Mouse (Mus musculus): ENCODE results near the gene Smg6. TPM values are rescaled to one million over a fixed set of nuclear protein-coding genes. Genes with fewer than 3 reads are reported as not detected.
A peak's percentile ranks its signal among the peaks of the same experiment; 100 is the strongest.
"Not testable (repeated sequence)": the region's sequence is repeated elsewhere in the genome, so short reads cannot be mapped to it uniquely, and the experiment has no call there.

Smg6 gene
- total RNA-seq, 1 experiment from 2014 or later: 25.4 TPM

GRCm38 (mm10) chr11:75170136-75170751, 244.6 kb downstream of the Smg6 start:
- peak; percentile 48 for ATAC-seq (replicated peaks; ENCODE audit: insufficient number of reproducible peaks, low FRiP score, low TSS enrichment, poor library complexity, severe bottlenecking)

- ATAC-seq (replicated peaks; ENCODE audit: insufficient number of reproducible peaks, low FRiP score, low TSS enrichment, poor library complexity, severe bottlenecking): no peak
Measured at GRCm38 (mm10) chr11:75171186-75171865, 245.7 kb downstream of the Smg6 start.

- no peak for ATAC-seq (replicated peaks; ENCODE audit: insufficient number of reproducible peaks, low FRiP score, low TSS enrichment, poor library complexity, severe bottlenecking)
Measured at GRCm38 (mm10) chr11:75172151-75173094, 246.8 kb downstream of the Smg6 start.

DNA sequence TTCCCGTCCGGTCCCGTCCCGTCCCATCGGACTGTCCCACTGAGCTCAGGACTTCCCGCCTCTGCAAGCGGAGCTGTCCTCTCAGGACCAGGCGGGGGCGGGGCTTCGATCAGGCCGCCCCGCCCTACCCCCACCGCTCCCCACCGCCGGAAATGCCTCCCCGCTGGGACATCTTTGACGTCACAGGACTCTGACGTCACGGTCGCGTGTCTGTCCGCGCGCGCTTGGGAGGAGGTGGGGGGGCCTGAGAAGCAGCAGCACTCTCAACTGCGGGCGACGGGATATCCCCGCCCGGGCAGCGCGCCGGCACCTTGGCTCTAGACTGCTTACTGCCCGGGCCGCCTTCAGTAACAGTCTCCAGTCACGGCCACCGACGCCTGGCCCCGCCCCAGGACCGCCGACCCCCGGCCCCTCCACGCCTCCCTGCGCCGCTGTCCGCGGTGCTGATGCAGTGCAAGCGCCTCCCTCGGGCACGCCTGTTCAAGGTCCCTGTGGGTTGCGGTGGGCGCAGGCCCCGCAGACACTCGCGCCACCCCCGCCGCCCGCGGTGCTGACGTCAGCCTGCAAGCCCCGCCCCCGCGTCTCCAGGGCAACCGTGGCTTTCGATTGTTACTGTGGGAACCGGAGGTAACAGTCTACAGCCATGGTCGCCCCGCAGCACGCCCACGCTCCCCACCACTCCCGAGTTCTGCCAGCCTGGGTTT, 247.6 kb downstream of the Smg6 start:
- ATAC-seq (replicated peaks; ENCODE audit: insufficient number of reproducible peaks, low FRiP score, low TSS enrichment, poor library complexity, severe bottlenecking): peak; percentile 33

DNA sequence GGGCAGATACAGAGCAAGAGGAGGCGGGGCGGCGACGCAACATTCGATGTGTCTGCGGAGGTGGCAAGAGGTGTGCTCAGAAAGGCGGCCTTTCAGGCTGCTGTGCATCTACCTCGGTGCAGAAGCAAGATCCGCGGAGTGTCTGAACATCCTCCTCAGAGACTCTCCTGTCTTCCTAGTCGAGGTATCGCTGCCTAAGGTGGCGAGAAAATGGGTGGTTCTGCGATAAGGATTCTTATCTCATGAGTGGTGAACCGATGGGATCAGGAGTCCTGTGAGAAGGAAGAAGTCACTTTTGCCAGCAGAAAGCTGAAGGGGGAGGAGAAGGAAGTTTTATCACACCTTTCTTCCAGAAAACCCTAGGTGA, 248.2 kb downstream of the Smg6 start:
- no peak for ATAC-seq (replicated peaks; ENCODE audit: insufficient number of reproducible peaks, low FRiP score, low TSS enrichment, poor library complexity, severe bottlenecking)

DNA sequence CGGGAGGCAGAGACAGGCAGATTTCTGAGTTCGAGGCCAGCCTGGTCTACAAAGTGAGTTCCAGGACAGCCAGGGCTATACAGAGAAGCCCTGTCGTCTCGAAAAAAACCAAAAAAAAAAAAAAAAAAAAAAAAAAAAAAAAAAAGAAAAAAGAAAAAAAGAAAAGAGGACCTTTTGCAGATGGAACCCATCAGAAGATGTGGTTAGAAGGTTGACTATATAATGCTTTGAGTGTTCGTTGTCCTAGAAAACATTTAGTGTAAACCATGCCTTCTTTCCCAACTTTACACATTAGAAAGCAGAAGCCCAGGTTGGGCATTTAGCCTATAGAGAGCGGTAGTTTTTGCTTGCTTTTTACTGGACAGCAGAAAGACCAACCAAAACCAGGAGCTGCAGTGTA, 249.0 kb downstream of the Smg6 start:
- not testable (repeated sequence) for ATAC-seq (replicated peaks; ENCODE audit: insufficient number of reproducible peaks, low FRiP score, low TSS enrichment, poor library complexity, severe bottlenecking)

DNA sequence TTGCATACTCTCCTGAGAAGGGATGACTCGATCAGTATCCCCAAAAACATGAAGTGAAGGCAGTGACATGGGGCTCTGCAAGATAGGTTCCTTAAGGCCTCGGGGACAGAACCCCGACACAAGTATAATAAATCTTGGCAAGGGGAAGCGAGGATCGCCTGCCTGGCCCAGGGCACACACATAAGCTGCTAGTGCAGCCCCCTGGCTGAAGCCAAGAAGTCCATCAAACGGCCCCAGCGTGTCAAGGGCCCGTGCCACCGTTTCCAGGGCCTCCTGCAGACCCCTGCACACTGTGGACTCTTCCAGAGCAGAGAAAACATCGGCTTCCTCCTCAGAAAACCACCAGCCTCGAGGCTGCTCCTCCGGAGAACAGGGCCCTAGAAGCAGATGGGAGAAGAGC, 252.4 kb downstream of the Smg6 start:
- ATAC-seq (replicated peaks; ENCODE audit: insufficient number of reproducible peaks, low FRiP score, low TSS enrichment, poor library complexity, severe bottlenecking): no peak

GRCm38 (mm10) chr11:75178672-75179208, 253.1 kb downstream of the Smg6 start, which contains the start of gene Ovca2:
Ovca2 (minus strand) TSS chr11:75178835.
- peak; percentile 88 for ATAC-seq (replicated peaks; ENCODE audit: insufficient number of reproducible peaks, low FRiP score, low TSS enrichment, poor library complexity, severe bottlenecking)

- no peak for ATAC-seq (replicated peaks; ENCODE audit: insufficient number of reproducible peaks, low FRiP score, low TSS enrichment, poor library complexity, severe bottlenecking)
Measured at GRCm38 (mm10) chr11:75183917-75184570, 258.4 kb downstream of the Smg6 start.

DNA sequence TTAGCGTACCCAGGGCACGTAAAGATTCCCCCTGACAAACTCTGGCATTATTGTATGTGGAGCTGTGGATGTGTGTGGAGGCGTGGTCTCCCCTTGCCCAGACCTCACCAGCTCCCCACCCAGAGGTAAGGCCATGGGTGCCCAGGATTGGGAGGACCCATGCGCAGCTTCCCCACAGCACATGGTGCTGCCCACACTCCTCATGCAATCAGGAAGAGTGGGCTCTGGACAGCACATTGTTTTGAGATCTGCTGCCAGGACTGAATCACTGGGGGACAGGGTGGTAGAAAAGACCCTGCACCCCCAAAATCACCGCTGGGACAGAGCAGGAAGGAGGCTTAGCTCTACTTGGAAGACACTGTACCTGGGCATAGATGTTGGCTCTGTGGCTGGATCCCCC, 258.9 kb downstream of the Smg6 start:
- no peak for ATAC-seq (replicated peaks; ENCODE audit: insufficient number of reproducible peaks, low FRiP score, low TSS enrichment, poor library complexity, severe bottlenecking)

DNA sequence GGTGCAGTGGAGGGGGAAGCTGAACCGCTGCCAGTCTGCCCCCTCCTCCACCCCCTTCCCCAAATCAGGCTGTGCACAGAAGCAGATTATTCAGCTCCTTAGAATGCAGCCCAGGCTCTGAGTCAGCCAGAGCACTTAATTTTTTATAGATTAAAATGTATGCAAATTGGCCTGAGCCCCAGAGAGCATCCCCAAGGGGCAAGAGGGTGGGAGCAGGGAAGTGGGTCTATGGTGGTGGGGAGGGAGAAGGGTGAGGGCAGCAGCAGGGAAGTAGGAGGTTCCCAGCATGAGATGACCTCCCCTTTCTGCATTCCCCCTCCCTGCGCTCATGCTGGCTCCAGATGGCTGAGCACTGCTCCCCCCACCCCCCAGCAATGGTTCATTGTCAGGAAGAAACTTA, 259.4 kb downstream of the Smg6 start:
- no peak for ATAC-seq (replicated peaks; ENCODE audit: insufficient number of reproducible peaks, low FRiP score, low TSS enrichment, poor library complexity, severe bottlenecking)

- no peak for ATAC-seq (replicated peaks; ENCODE audit: insufficient number of reproducible peaks, low FRiP score, low TSS enrichment, poor library complexity, severe bottlenecking)
Measured at GRCm38 (mm10) chr11:75189713-75190370, 264.2 kb downstream of the Smg6 start.

DNA sequence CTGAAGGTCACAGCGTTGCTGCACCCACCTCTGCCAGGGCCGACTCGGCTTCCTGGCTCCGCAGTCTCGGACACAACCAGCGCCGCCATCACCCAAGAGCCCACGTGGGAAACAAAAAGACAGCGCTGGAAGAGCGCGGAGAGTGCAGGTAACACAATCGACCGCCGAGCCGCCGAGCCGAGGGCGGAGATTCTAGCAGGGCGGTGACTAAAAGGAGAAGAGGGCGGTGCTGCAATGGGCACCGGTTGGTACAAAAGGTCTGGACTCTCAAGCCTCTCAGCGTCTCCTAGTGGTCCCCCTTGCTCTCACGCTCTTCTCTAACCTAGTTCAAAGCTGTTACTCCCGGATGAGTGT, 264.7 kb downstream of the Smg6 start:
- peak; percentile 93 for ATAC-seq (replicated peaks; ENCODE audit: insufficient number of reproducible peaks, low FRiP score, low TSS enrichment, poor library complexity, severe bottlenecking)

DNA sequence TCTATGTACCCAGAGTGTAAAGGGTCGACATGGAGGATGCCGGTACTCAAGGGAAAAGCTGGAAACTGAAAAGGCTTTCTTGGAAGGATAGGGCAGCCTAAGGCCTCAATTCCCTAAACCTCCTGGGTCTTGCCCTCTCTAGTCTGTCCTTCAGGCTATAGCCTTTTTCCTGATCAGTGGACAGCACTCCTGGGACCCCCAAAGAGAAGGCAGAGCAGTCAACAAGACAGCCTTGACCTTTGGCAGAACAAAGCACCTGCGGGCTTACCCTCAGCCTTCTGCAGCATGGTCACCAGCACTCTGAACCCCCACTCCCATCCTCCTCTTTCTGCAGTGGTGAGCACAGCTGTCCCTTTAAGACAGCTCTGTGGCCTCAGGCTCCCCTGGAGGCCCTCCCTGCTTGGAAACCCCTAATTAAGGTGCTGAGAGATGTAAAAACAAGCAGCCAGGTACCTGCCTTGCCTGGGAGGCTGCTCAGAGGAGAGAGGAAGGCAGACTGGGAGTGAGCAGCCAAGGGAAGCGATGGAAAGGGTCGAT, 265.4 kb downstream of the Smg6 start, which contains the start of gene Dph1:
Gene Dph1, minus strand, starts transcription at position 337 of the 537 bp plus-strand sequence.
- no peak for ATAC-seq (replicated peaks; ENCODE audit: insufficient number of reproducible peaks, low FRiP score, low TSS enrichment, poor library complexity, severe bottlenecking)

GRCm38 (mm10) chr11:75191841-75192240, 266.2 kb downstream of the Smg6 start:
- ATAC-seq (replicated peaks; ENCODE audit: insufficient number of reproducible peaks, low FRiP score, low TSS enrichment, poor library complexity, severe bottlenecking): no peak

- peak; percentile 57; the same call in 1 of the 2 replicates for ATAC-seq (replicated peaks; ENCODE audit: insufficient number of reproducible peaks, low FRiP score, low TSS enrichment, poor library complexity, severe bottlenecking)
Measured at GRCm38 (mm10) chr11:75192336-75193214, 267.0 kb downstream of the Smg6 start.

Measured in monocyte, adult 5-6 weeks (primary cell).